Mouse (Mus musculus): Measurements from ENCODE around the gene Krt12.

Krt12 gene

DNA sequence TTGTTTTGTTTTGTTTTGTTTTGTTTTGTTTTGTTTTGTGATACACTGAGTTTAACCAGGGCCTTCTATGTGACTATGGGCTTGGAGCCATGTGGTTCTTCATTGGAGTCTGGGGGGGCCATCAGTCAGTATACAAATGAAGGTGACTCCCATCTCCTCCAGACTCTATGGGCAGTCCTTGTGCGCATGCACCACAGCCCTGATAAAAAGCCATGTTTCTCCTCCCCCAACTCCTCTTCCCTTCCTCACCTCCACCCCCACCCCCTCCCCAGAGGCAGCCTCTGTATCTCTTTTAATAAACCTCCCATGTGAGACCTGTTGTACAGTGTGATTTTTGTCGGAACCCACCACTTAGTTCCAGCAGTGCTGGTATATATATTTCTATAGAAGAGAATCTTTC lies 25.4 kb downstream of the Krt12 start:
- DNase-seq: no peak

DNA sequence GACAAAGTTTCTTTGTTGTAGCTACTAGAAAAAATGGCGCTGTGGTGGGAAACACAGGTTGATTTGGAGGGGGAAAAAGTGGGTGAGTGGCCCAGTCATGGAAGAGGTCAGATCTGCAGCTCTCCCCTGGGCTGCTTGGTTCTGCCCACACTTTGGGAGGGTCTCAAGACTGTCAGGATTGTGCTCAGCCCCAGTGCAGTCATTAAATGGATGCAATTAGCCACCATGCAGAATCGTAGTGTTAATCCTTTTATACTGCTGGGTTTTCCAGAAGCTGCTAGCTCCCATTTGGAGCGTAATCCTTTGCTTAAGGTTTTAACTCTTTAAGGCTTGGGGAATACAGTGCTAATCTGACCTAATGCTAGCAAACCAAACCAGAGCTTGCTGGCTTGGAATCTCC lies 26.0 kb downstream of the Krt12 start:
- no peak for DNase-seq

GRCm38 (mm10) chr11:99392492-99392891 lies 29.6 kb downstream of the Krt12 start:
- no peak for DNase-seq

DNA sequence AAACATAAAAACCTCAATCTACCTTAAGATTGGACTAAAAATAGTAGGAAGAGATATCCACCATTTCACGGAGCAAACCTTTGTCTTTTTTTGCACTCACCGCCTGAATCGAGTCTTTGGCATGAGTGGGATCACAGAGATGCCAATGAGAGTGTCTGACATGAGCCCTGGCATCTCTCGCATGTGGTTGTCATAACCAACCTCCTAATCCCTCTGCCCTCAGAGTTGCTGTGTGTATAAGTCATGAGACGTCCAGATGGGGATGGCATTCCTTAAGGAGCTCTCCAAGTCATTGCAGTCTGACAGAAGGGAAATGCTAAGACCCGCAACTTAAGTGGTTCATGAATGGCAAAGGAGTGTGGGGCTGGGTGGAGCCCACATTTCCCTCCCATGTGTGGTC lies 30.7 kb downstream of the Krt12 start:
- DNase-seq: no peak

GRCm38 (mm10) chr11:99390866-99391265 lies 31.2 kb downstream of the Krt12 start:
- no peak for DNase-seq

- DNase-seq: no peak
These were observed 32.8 kb downstream of the Krt12 start, which contains the start of gene Krt10 for GRCm38 (mm10) chr11:99389264-99389663. Gene Krt10 (minus strand): TSS chr11:99389364.

DNA sequence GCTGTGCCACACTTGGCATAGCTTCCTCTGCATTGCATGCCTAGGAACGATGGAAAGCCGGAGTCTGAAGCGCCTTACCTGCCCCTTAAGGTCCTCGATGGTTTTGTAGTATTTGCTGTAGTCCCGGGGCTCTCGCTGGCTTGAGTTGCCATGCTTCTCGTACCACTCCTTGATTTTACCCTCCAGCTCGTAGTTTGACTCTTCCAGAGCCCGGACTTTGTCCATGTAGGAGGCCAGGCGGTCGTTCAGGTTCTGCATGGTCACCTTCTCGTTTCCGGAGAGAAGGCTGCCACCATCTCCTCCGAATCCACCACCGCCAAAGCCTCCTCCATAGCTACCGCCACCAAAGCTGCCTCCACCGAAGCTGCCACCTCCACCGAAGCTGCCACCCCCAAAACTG lies 33.4 kb downstream of the Krt12 start:
- peak; percentile 16 for DNase-seq

GRCm38 (mm10) chr11:99385813-99386721 lies 36.0 kb downstream of the Krt12 start:
- DNase-seq: peak; percentile 93

DNA sequence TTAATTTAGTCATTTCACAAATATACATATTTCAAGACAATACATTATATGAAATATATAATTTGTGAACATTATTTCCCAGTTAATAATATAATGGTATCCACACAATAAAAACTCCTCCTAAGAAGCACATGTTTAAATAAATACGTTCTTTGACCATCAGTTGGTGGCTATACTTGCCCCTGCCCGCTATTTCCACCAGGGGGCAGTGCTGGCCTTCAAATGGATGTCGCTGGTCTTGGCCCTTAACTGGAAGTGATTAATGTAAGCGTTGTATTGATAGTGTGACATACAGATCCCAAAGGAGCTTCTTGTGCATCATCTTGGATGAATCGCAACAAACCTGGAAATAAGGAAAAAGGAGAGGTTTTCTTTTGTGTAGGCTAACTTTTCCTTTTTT lies 42.5 kb downstream of the Krt12 start:
- peak; percentile 70 for DNase-seq

- DNase-seq: no peak
These were observed 47.3 kb downstream of the Krt12 start, which contains the start of gene Krt28 for GRCm38 (mm10) chr11:99374803-99375202. Gene Krt28 (minus strand): TSS chr11:99374903.

DNA sequence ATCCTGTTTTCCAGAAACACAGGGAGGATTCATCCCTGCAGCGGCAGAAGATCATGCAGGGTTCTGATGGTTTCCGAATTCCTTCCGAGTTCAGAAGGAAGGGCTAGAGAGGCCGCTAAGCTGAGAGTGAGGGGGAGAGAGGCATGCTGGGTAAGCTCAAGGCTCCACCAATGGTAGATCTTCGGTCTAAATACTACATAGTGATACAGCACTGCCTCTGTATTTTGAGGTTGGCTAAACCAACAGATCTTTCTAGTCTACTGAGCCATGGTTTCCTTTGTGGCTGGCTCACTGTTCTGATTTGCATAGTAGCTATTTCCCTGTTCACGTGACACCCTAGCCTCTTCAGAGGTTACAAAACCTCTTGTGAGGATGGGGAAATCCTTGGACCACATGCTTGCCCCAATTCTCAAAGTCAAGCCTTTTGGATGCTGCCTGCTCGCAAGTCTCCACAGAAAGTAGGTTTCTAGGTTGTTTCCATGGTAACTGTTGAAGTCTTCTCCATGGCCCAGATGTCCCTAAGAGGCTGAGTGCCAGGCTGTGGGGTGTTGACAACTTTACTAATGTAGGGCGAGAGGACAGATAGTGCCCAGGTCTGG lies 52.1 kb downstream of the Krt12 start:
- DNase-seq: no peak

DNA sequence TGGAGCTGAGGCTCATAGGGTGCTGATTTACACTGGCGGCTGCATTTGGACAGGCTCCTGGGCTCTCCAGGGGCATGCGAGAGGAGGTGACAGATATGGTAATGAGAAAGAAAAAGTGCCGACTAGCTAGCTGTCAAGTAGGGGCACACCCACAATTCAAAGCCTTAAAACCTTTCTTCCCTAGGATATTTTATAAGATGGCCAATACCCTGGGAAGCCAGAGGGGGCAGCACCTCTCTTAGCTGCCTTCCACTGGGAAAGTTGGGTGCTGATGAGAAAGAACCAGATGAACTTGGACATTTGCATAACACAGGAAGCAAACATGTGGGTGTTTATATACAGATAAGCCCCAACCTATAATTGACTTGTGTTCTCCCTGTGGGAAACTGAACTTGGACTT lies 52.8 kb downstream of the Krt12 start:
- DNase-seq: peak; percentile 14

DNA sequence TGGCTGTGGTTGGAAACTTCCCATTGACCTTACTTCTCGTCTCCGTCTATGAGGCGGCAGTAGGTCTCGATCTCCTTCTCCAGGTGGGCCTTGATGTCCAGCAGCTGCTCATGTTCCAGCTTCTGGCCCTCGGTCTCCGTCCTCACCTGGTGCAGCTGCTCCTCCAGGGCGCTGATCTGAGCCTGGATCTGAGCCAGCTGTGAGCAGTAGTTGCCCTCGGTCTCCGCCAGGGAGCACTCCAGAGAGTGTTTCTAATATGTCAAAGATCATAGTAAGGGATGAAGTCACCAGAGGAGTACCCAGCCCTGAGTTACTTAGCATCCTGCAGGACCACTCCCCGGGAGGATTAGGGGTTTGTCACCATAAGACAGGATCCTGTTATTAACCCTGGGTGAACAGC lies 55.3 kb downstream of the Krt12 start:
- DNase-seq: peak; percentile 26

Measured in kidney, adult 18-20 months (tissue).